Mouse (Mus musculus): ENCODE measurements around the gene Gfod2. TPM values are rescaled to one million over a fixed set of nuclear protein-coding genes. Genes with fewer than 3 reads are reported as not detected.

The Gfod2 gene
- total and polyA plus RNA-seq, 3 experiments: 7.0 to 8.3 TPM; not detected in 1

DNA sequence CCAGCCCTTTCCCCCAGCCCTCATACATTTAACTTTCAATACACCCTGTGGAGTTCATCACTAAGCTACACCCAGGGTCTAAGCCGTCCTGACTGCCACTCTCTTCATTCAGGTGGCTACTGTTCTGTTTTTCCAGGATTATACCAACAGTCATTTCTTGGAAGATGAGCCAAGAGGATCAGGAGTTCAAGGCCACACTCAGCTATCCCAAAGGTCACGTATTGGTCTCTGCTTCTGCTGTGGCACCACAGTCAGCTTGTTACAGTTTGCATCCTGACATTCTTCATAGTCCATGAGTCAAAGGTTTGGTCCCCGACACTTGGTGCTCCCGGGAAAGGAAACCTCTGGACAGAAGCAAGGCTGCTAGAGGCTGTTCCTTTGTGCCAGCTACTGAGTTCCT, 38.8 kb downstream of the Gfod2 start:
- TF ChIP-seq SIN3A (IDR thresholded peaks at IDR 0.05; ENCODE audit: low read length) (no peak), USF2 (IDR thresholded peaks at IDR 0.05; ENCODE audit: borderline replicate concordance in 1 of 2, insufficient read depth in 1 of 2, low read depth in 1 of 2, low read length in 2 of 2) (no peak), ZMIZ1 (IDR thresholded peaks at IDR 0.05; ENCODE audit: low read depth, low read length) (no peak), MEF2A (IDR thresholded peaks at IDR 0.05; ENCODE audit: extremely low read depth, insufficient replicate concordance, low read depth, low read length, poor library complexity, severe bottlenecking) (no peak), ETS1 (IDR thresholded peaks at IDR 0.05; ENCODE audit: low read depth, low read length) (no peak), MYB (IDR thresholded peaks at IDR 0.05; ENCODE audit: low read depth, low read length) (no peak), UBTF (IDR thresholded peaks at IDR 0.05; ENCODE audit: borderline replicate concordance, insufficient read depth, low read depth, low read length) (no peak), SMC3 (IDR thresholded peaks at IDR 0.05; ENCODE audit: low read depth, low read length) (no peak), E2F4 (IDR thresholded peaks at IDR 0.05; ENCODE audit: borderline replicate concordance, low read depth, low read length) (no peak)
- DNase-seq (ENCODE audit: low read depth, low spot score): no peak

DNA sequence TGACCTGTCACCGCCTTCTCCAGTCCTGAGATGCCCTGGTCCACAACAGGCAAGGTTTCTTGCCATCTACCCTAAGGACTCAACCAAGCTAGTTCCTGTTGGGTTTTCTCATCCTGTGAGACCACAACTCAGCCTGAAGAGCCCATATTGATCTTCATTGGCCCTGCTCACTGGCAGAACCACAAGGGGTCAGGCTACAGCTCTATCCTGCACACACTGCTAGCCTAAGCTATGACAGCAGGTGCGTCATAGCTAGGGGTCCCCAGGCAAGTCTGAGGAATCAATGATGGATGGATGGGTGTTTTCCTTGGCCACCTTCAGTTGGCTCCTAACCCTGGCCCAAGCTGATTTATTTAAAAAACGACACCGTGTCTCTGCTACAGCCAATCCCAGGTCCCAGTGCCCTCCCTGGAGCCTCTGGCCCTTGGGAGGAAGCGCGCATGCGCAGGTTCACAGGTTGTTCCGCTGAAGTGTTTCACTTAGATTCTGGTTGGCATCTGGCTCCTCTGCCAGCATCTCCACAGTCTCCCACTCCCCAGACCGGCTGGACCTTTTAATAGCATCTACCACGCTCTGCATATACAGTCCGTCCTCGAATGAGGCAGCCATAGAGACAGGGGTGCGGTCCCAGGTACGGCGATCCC, 42.0 kb downstream of the Gfod2 start:
- no peaks in the 10 kb centered on the region for H3K9me3 ChIP-seq (replicated peaks; ENCODE audit: insufficient read depth, low read length)
- H3K4me1 ChIP-seq (ENCODE audit: control insufficient read depth in 1 of 2, insufficient read depth in 2 of 2, low read length in 2 of 2): no peaks in the 10 kb centered on the region; a peak in 2 of 4 replicates
- H3K4me3 ChIP-seq (ENCODE audit: control insufficient read depth in 1 of 2, insufficient read depth in 1 of 2, low read depth in 2 of 2, low read length in 2 of 2): no peak overlapping the region
- no peak overlapping the region for H3K27ac ChIP-seq (ENCODE audit: control insufficient read depth, low read depth, low read length)
- TF ChIP-seq HCFC1 (IDR thresholded peaks at IDR 0.05; ENCODE audit: low read depth, low read length) (no peak), USF1 (IDR thresholded peaks at IDR 0.05; ENCODE audit: low read depth, low read length) (no peak), JUND (IDR thresholded peaks at IDR 0.05; ENCODE audit: low read depth, low read length) (no peak), ZMIZ1 (IDR thresholded peaks at IDR 0.05; ENCODE audit: low read depth, low read length) (no peak), NRF1 (IDR thresholded peaks at IDR 0.05; ENCODE audit: insufficient read depth, low read depth, low read length, poor library complexity, severe bottlenecking) (no peak), CHD1 (IDR thresholded peaks at IDR 0.05; ENCODE audit: low read depth, low read length) (no peak), EP300 (IDR thresholded peaks at IDR 0.05; ENCODE audit: low read depth in 1 of 2, low read length in 2 of 2) (no peak)
- no peaks in the 10 kb centered on the region for H3K27me3 ChIP-seq (ENCODE audit: control insufficient read depth in 1 of 2, insufficient read depth in 2 of 2, low read length in 2 of 2)
- no peak for DNase-seq (ENCODE audit: low read depth, low spot score)
- H3K9ac ChIP-seq (ENCODE audit: control insufficient read depth, low read depth, low read length, poor library complexity, severe bottlenecking): no peak overlapping the region
- no peaks in the 10 kb centered on the region for H3K79me2 ChIP-seq (ENCODE audit: control insufficient read depth, insufficient read depth, low read length, poor library complexity)
- 0 out of 4 replicates have a peak, but pooled peaks cover 0 to 2% of the 10 kb centered on the region in 2 experiments for H3K36me3 ChIP-seq (ENCODE audit: control insufficient read depth in 1 of 2, insufficient read depth in 2 of 2, low read length in 2 of 2)

More for the DNA sequence above, 38.8 kb downstream of the Gfod2 start:
- Histone ChIP-seq H3K27me3 (ENCODE audit: control insufficient read depth in 1 of 2, insufficient read depth in 2 of 2, low read length in 2 of 2) (no peaks in the 10 kb centered on the region), H3K4me3 (ENCODE audit: control insufficient read depth in 1 of 2, insufficient read depth in 1 of 2, low read depth in 2 of 2, low read length in 2 of 2) (no peak overlapping the region), H3K4me1 (ENCODE audit: control insufficient read depth in 1 of 2, insufficient read depth in 2 of 2, low read length in 2 of 2) (no peaks in the 10 kb centered on the region; a peak in 2 of 4 replicates), H3K9me3 (replicated peaks; ENCODE audit: insufficient read depth, low read length) (no peaks in the 10 kb centered on the region), H3K9ac (ENCODE audit: control insufficient read depth, low read depth, low read length, poor library complexity, severe bottlenecking) (no peak overlapping the region), H3K79me2 (ENCODE audit: control insufficient read depth, insufficient read depth, low read length, poor library complexity) (no peaks in the 10 kb centered on the region), H3K27ac (ENCODE audit: control insufficient read depth, low read depth, low read length) (no peak overlapping the region), H3K36me3 (ENCODE audit: control insufficient read depth in 1 of 2, insufficient read depth in 2 of 2, low read length in 2 of 2) (0 out of 4 replicates have a peak, but pooled peaks cover 0 to 2% of the 10 kb centered on the region in 2 experiments)
